Mouse (Mus musculus) CH12F3 (cell line): Measurements from ENCODE around the gene Olfr94.
"Not testable (repeated sequence)": the region's sequence is repeated elsewhere in the genome, so short reads cannot be mapped to it uniquely, and the experiment has no call there.

Experiments
- in situ Hi-C: fragments of 300-500 bp; cut with MboI; formaldehyde crosslinking; loops from 2 replicates; pipeline ENCODE4 v1.14.3; 2020; ENCODE audit warnings: low sequenced_read_pairs

Gene Olfr94

DNA sequence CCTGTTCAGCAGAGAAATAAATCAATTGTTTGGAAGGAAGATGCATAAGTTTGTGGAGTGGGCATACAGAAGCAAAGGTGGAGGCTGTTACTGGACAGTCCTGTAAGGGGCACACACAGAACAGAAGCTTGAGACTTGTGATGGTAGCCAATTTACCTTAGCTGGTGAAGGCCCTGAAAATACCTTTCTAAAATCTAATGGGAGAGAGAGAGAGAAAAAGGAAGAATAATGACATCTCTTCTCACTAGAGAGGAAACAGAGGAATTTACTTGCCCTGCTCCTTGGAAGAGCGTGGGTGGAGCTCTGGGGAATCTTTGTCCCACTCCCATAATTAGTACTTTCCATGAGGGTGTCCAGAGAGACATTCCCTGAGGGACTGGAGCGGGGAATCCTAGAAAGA is at the start of gene Olfr94:
Olfr94 (minus strand) TSS at position 101 of the 400 bp plus-strand sequence.
- in situ Hi-C loops, result loop anchor here (10.0 to 25.0 kb wide), 2 partner anchors 126 to 289 kb away; no protein-coding TSS in a partner anchor

DNA sequence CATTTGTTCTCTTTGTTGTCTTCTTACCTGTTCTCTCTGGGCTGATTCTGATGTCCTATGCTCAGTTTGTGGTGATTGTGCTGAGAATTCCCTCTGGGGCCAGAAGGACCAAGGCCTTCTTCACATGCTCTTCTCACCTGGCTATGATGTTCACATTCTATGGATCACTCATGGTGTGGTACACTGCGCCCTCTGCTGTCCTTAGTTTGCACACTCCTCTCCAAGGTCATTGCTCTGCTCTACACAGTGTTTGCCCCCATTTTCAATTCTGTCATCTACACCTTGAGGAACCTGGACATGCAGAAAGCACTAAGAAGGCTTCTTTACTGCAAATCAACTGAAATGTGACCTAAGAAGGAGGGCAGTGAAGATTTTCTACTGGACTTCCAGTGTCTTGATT is 49.8 kb upstream of the Olfr94 start:
- in situ Hi-C loops, result no loop called here

DNA sequence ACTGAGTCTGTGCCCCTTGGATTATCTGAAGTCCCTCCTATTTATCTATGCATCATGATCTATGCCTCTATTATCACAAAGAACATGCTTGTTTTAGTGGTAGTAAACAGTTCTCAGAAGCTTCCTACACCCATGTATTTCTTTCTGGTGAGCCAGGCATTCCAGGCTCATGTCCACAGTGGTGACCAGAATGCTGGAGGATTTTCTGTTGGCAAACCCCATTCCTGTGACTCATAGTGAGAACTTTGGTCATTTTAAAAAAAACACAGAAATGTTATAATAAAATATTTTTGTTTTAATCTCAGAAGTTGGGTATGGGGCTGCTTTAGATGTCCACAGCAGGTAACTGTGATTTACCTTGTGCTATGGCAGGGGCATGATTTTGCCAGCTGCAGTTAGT is 48.7 kb upstream of the Olfr94 start:
- in situ Hi-C loops, result no loop called here

DNA sequence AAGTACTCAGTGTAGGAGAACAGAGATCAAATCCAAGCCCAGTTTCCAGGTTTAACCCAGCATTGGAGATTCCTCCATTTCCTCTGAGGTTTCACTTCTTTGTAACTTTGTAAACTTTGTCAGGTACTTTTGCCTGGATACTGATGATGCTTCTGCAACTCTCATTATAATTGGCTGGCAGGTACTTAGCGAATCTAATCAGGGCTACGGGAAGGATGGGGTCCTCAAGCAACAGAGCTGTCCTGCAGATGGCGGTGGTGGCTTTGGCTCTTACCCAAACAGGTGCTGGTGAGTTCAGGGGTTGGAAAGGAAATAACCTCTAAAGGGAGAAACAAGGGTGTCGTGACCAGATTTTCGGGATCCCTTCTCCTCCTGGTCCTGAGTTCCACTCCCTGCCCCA is 45.9 kb upstream of the Olfr94 start:
- in situ Hi-C loops, result no loop called here

- in situ Hi-C loops, result no loop called here
Measured at GRCm38 (mm10) chr17:37242198-37242597, 41.4 kb upstream of the Olfr94 start.

- in situ Hi-C loops, result not testable (repeated sequence)
Measured at GRCm38 (mm10) chr17:37237230-37237629, 36.4 kb upstream of the Olfr94 start, which contains the start of gene Olfr97. Gene Olfr97 (minus strand): TSS chr17:37237330.

GRCm38 (mm10) chr17:37221879-37222278 is 21.1 kb upstream of the Olfr94 start:
- in situ Hi-C loops, result loop anchor here (25.0 kb wide), 1 partner anchor 310 kb away; no protein-coding TSS in a partner anchor

- in situ Hi-C loops, result loop anchor here (25.0 kb wide), 1 partner anchor 308 kb away; no protein-coding TSS in a partner anchor
Measured at GRCm38 (mm10) chr17:37219846-37220245, 19.1 kb upstream of the Olfr94 start, which contains the start of gene Olfr96. Gene Olfr96 (plus strand): TSS chr17:37220146.

GRCm38 (mm10) chr17:37218486-37218885 is 17.7 kb upstream of the Olfr94 start:
- in situ Hi-C loops, result loop anchor here (25.0 kb wide), 1 partner anchor 306 kb away; no protein-coding TSS in a partner anchor

- in situ Hi-C loops, result loop anchor here (25.0 kb wide), 1 partner anchor 301 kb away; no protein-coding TSS in a partner anchor
Measured at GRCm38 (mm10) chr17:37213018-37213417, 12.2 kb upstream of the Olfr94 start, which contains the start of gene Olfr95. Gene Olfr95 (minus strand): TSS chr17:37213118.

DNA sequence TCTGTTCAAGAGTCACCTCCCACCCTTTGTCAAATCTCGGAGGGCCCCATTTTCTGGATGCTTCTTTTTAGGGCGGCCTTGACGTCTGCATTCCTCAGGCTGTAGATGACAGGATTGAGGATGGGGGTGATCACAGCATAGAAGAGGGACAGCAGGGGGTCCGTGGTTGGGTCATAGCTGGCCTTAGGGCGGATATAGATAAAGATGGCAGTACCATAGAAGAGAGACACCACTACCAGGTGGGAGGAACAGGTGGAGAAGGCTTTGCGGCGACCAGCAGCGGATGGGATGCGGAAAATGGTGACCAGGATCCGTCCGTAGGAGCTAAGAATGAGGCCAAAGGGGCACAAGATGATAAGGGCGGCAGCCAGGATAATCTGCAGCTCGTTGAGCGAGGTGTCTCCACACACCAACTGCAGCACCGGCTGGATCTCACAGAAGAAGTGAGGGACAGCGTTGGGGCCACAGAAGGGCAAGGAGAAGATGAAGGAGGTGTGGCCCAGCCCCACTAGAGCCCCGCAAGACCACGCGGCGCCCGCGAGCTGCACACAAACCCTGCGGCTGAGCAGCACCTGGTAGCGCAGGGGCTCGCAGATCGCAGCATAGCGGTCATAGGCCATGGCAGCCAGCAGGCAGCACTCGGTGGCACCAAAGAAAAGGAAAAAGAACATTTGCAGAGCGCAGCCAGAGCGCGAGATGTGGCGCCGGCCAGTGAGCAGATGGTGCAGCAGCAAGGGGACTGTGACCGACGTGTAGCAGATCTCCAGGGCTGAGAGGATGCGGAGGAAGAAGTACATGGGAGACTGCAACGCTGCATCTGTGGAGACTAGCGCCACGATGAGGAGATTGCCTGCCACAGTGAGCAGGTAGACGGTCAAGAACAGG is 10.3 kb upstream of the Olfr94 start:
- in situ Hi-C loops, result loop anchor here (25.0 kb wide), 1 partner anchor 299 kb away; no protein-coding TSS in a partner anchor

- in situ Hi-C loops, result loop anchor here (10.0 to 25.0 kb wide), 2 partner anchors 129 to 292 kb away; no protein-coding TSS in a partner anchor
Measured at GRCm38 (mm10) chr17:37203917-37204236, 3.1 kb upstream of the Olfr94 start.

- in situ Hi-C loops, result loop anchor here (10.0 to 25.0 kb wide), 2 partner anchors 129 to 291 kb away; no protein-coding TSS in a partner anchor
Measured at GRCm38 (mm10) chr17:37203206-37203916, 2.6 kb upstream of the Olfr94 start.

DNA sequence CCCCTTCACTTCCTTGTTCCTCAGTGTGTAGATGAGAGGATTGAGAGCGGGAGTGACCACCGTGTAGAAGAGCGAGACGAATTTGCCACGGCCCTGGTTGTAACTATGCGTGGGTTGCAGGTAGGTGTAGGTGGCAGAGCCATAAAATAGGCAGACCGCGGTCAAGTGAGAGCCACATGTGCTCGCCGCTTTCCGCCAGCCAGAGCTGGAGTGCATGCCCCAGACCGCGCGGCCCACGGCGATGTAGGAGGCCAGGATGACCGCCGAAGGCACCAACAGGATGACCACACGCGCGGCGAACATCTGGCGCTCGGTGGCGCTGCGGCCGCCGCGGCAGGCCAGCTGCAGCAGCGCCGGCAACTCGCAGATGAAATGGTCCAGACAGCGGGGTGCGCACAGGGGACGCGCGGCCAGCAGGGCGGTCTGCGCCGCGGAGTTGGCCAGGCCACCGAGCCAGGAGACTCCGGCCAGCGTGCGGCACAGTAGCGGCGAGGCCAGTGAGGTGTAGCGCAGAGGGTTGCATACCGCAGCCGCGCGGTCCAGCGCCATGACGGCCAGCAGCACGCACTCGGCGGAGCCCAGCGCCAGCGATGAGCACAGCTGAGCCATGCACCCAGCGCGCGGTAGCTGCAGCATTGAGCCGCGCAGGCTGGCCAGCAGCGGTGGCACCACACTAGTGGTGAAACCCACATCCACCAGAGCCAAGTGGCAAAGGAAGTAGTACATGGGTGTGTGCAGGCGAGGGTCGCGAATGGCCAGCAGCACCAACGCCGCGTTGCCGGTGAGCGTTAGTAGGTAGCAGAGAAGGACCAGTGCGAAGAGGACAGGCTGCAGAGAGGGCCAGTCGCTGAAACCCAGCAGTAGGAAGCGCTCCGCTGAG is 3.7 kb downstream of the Olfr94 start:
- in situ Hi-C loops, result no loop called here

DNA sequence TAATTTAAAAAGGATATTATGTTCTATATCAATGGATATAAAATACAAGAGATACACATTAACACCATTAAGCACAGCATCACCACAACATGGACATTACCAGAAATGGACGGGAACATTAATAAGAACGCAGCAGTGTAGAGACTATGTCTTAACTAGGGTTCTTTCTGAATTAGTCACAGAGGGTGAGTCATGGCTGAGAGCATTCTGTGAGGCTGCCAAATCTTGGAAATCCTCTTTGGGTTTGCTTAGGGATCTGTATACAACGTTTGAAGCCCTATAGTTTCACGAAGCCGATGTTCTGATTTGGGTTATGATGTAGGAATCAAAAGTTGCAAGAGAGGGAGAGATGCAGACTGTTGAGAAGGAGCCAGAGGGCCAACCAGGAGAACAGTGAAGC is 6.0 kb downstream of the Olfr94 start:
- in situ Hi-C loops, result no loop called here

DNA sequence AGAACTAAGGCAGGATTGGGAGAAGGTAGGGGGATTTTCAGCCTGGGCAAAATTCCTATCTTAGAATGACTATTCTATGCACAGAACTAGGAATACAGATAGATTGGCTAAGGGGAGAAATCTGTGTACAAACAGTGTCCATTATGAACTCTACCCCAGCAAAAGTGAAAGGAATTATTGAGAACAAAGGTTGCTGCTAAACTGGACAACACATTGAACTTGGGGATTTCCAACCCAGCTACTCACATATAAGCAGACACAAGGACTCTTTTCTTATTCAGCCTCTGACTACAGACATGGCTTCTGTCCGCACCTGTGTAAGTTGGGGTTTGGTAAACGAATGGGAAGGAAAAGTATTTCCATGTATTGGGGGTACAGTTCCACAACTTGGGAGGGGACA is 7.1 kb downstream of the Olfr94 start, which contains the start of gene Ubd:
Ubd (plus strand) TSS at position 237 of the 400 bp plus-strand sequence.
- in situ Hi-C loops, result no loop called here

- in situ Hi-C loops, result no loop called here
Measured at GRCm38 (mm10) chr17:37193032-37193431, 7.8 kb downstream of the Olfr94 start.

GRCm38 (mm10) chr17:37190711-37191110 is 10.1 kb downstream of the Olfr94 start:
- in situ Hi-C loops, result no loop called here

GRCm38 (mm10) chr17:37185474-37185873 is 15.3 kb downstream of the Olfr94 start:
- in situ Hi-C loops, result no loop called here

DNA sequence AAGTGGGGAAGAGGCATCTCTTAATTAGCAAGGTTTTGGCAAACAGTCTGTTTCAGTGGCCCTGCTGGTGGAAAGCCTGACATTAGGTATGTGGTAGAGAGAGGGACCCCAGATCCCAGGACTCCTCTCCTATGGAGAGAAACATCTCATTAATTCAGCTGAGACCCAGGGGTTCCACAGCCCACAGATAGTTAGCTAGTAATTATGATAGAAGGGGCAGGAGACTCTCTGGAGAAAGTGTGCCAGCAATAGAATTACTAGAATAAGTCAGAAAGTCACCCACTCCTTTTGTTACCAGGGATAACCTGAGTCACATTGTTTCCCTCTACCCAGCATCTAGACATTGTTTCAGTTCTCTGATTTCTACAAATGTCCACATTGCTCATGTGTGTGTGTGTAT is 39.4 kb downstream of the Olfr94 start, which contains the start of gene Olfr93:
Olfr93 (minus strand) TSS at position 101 of the 400 bp plus-strand sequence.
- in situ Hi-C loops, result no loop called here
